Mouse (Mus musculus) testis, adult 2 months (tissue): ENCODE measurements around the gene Tmem9. TPM values are rescaled to one million over a fixed set of nuclear protein-coding genes. Genes with fewer than 3 reads are reported as not detected.

Source experiments
- H3K27ac ChIP-seq: fragments of 200-500 bp; 2 replicates; pipeline ENCODE4 v1.5.1; 2012; ENCODE audit warnings: low read depth, low read length; ENCODE audit not compliant: control insufficient read depth, insufficient read depth
- H3K27me3 ChIP-seq: fragments of 200-500 bp; 2 replicates; pipeline ENCODE4 v1.6.1; 2012; ENCODE audit warnings: mild to moderate bottlenecking, low read length, moderate library complexity; ENCODE audit not compliant: control insufficient read depth, insufficient read depth
- H3K36me3 ChIP-seq: fragments of 200-500 bp; 2 replicates; pipeline ENCODE4 v1.6.1; 2012; ENCODE audit warnings: mild to moderate bottlenecking, low read length; ENCODE audit not compliant: control insufficient read depth, insufficient read depth
- H3K4me1 ChIP-seq: fragments of 200-500 bp; 2 replicates; pipeline ENCODE4 v1.6.1; 2012; ENCODE audit warnings: low read length; ENCODE audit not compliant: control insufficient read depth, insufficient read depth
- H3K4me3 ChIP-seq: fragments of 200-500 bp; 2 replicates; pipeline ENCODE4 v1.5.1; 2012; ENCODE audit warnings: low read depth, mild to moderate bottlenecking, low read length, moderate library complexity, mixed read lengths; ENCODE audit not compliant: control insufficient read depth
- CTCF ChIP-seq: fragments of 200-500 bp; IDR thresholded peaks from 2 replicates; pipeline ENCODE4 v1.5.1; 2012; ENCODE audit warnings: low read depth, mild to moderate bottlenecking, inconsistent platforms, low read length, moderate library complexity; ENCODE audit not compliant: control insufficient read depth, insufficient read depth, insufficient replicate concordance
- POLR2A ChIP-seq: fragments of 200-500 bp; IDR thresholded peaks from 2 replicates; pipeline ENCODE4 v1.6.1; 2012; ENCODE audit warnings: low read depth, mild to moderate bottlenecking, inconsistent platforms, low read length, moderate library complexity; ENCODE audit not compliant: control insufficient read depth
- polyA plus RNA-seq: library from polyadenylated mRNA; depleted of rRNA; stranded (reverse); fragments of >200 nt; gene quantifications from 2 replicates; pipeline ENCODE4 v1.2.3, GENCODE M21; 2012; rRNA removed

Gene Tmem9
- polyA plus RNA-seq: 22.5 and 22.6 TPM in 2 replicates

DNA sequence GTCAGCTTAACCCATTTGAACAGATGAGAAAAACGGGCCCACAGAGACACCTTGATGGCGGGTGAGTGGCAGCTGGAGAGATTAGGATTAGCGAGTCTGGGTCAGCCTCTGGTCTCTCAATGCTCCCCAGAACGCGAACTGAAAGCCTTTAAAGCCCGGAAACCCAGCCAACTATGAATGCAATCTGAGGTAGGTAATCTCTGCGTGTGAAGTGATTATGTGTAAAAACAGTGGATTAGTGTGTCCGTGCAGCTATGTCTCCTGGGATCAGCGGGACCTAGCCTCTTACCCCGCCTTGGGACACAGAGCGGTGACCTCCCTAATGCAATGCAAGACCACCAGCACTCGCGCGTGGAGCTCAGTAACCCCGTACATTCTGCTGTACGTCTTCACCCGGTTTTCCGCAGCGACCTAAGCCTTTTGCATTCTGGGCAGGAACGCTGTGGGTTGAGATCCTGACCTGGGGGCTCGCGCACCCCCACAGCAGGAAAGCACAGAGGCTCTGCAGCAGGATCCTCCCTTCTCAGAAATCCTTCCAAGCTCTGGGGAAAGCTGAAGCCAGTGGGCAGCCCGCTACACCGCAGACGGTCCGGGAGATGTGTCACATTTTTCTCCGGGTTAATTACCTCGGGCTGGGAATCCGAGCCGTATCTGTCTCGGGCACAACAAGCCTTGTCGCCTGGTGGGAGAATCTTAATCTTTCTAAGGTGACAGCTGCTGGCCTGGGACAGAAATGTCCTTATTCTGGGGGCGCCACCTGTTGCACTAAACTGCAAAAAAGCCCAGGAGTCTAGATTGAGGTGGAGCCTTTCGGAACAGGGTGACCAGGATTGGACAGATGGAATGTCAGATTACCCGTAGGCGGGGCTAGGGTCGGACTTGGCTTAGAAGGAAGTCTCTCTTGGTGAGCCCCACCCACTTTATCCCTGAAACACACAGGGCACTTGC is at the start of gene Tmem9:
Gene Tmem9, plus strand, starts transcription at position 940 of the 948 bp plus-strand sequence.
- H3K4me3 ChIP-seq: peak within 1 kb of the TSS; percentile 82
- H3K27me3 ChIP-seq: no peaks in the 10 kb centered on the region
- no peaks in the 10 kb centered on the region for H3K36me3 ChIP-seq
- no peak for TF ChIP-seq POLR2A
- no peak for TF ChIP-seq CTCF
- H3K27ac ChIP-seq: no peak within 1 kb of the TSS
- peaks cover 6% of the 10 kb centered on the region for H3K4me1 ChIP-seq

DNA sequence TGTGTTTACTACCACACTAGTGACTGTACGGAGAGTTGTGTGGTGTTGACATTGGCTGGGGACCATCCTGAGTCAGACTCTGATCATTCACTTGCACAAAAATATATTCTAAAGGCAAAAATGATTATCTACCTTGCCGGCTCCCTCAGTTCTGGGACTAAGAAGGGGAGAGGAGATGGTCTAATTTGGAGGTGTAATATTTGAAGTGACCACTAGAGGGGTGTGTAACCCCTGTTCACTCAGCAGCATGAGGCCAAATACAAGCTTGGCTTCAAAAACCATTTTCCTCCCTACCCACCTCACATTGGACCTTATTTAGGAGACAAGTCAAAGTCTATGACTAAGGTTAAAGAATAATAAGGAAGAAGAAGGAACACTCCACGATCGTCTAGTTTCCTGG is 49.5 kb upstream of the Tmem9 start:
- Histone ChIP-seq H3K4me3 (no peak overlapping the region), H3K36me3 (no peaks in the 10 kb centered on the region), H3K4me1 (no peaks in the 10 kb centered on the region), H3K27ac (no peak overlapping the region), H3K27me3 (no peaks in the 10 kb centered on the region)
- no peak for TF ChIP-seq POLR2A
- TF ChIP-seq CTCF: peak; percentile 17; the same call in 1 of the 2 replicates

DNA sequence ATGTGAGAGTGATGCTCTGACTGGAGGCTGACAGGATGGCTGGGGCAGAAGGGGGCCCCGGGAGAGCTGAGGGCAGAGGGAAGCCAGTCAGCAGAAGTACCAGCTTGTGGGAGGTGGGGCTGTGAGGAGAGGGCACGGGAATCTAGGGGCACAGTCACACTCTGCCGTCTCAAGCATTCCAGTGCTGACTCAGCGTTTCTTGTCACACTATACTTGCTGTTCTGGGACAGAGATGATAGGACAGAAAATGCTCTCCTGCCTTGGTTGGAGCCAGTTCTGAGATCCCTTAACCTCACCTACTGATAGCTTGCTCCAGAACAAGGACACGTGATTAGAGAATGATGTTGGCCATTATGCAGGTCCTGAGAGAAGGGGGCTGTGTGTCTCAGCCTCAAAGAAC is 44.8 kb upstream of the Tmem9 start:
- no peaks in the 10 kb centered on the region for H3K4me1 ChIP-seq
- TF ChIP-seq CTCF (no peak), POLR2A (no peak)
- H3K27me3 ChIP-seq: no peaks in the 10 kb centered on the region
- no peaks in the 10 kb centered on the region for H3K36me3 ChIP-seq
- peak overlapping the region; percentile 53 for H3K4me3 ChIP-seq
- no peak overlapping the region for H3K27ac ChIP-seq

DNA sequence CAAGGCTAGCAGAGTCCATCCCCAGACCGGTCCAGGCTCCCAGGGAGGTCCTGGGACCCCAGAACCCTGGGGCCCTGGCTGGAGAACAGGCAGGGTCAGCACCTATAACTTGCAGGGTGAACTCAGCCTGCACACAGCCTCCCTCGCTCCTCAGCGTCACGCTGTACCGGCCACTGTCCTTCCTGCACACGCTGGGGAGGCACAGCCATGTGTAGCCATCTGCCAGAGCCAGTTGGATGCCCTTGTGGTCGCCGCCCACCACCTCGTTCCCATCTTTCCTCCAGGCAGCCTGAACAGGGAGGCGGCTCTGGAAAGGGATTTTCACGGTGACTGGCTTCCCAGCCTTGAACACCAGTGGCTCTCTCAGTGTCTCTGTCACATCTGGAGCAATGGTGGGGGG is 43.4 kb upstream of the Tmem9 start:
- Histone ChIP-seq H3K36me3 (no peaks in the 10 kb centered on the region), H3K4me1 (no peaks in the 10 kb centered on the region), H3K4me3 (no peak overlapping the region), H3K27ac (no peak overlapping the region), H3K27me3 (no peaks in the 10 kb centered on the region)
- no peak for TF ChIP-seq CTCF
- TF ChIP-seq POLR2A: no peak

DNA sequence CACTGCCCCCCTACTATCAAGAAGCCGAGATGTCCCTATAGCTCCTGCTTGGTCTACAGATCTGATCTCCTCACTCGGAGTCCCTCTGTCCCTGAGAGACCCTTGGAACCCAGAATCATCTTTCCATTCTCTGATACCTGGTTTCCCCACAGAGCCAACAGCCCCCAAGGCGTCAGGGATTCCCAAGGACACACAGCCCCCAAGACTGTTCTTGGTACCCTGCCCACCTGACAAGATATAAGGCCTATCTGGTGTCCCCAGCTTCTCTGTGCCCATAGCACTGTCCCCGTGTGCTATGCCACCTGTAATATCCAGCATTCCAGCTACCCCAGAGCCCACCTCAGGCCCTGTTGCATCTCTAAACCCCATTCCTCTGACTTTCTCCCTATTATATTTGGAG is 40.2 kb upstream of the Tmem9 start:
- H3K36me3 ChIP-seq: no peaks in the 10 kb centered on the region

DNA sequence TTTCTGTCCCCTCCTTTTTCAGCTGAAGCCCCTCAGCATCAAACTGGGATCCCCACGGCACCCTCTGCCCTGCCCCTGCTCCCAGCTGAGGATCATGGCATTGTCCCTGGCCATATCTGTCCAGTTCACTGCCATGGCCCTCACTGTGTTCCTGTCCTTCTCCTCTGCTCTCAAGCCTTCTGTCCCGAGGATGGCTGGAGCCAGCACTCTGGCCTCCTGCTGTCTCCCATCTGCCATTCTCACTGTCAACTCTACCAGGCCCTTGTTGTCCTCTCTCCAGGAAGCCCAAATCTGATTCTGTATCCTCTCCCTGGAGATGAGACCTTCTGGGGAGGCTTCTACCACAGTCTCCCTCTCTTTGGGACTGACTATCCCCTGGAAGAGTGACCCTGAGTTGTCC is 37.5 kb upstream of the Tmem9 start:
- H3K36me3 ChIP-seq: no peaks in the 10 kb centered on the region
- H3K4me3 ChIP-seq: no peak overlapping the region
- no peaks in the 10 kb centered on the region for H3K4me1 ChIP-seq
- H3K27ac ChIP-seq: no peak overlapping the region
- TF ChIP-seq CTCF: no peak
- no peak for TF ChIP-seq POLR2A
- no peaks in the 10 kb centered on the region for H3K27me3 ChIP-seq

More for the DNA sequence above, 40.2 kb upstream of the Tmem9 start:
- no peaks in the 10 kb centered on the region for H3K4me1 ChIP-seq
- TF ChIP-seq POLR2A (no peak), CTCF (no peak)
- no peak overlapping the region for H3K27ac ChIP-seq
- no peaks in the 10 kb centered on the region for H3K27me3 ChIP-seq
- H3K4me3 ChIP-seq: no peak overlapping the region

DNA sequence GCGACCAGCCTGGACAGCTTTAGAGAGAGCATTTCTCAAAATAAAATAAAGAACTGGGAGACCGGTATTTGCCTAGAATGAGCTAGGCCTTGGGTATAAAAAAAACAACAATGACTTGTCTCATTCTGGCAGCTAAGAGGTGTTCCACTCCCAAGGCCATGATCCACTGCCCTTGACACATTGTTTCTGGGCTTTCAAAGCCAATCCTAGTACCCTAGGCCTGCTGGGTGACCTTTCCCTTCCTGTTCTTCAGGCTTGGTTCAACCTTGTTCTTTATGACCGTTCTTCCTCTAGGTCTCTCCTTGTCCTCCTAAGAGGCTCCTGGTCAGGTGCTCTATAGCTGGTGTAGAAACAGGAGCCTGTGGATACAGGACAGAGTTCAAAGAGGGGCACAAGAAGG is 35.4 kb upstream of the Tmem9 start:
- no peaks in the 10 kb centered on the region for H3K4me1 ChIP-seq
- no peak overlapping the region for H3K27ac ChIP-seq
- no peaks in the 10 kb centered on the region for H3K36me3 ChIP-seq
- H3K4me3 ChIP-seq: no peak overlapping the region
- no peaks in the 10 kb centered on the region for H3K27me3 ChIP-seq
- TF ChIP-seq CTCF (no peak), POLR2A (no peak)

DNA sequence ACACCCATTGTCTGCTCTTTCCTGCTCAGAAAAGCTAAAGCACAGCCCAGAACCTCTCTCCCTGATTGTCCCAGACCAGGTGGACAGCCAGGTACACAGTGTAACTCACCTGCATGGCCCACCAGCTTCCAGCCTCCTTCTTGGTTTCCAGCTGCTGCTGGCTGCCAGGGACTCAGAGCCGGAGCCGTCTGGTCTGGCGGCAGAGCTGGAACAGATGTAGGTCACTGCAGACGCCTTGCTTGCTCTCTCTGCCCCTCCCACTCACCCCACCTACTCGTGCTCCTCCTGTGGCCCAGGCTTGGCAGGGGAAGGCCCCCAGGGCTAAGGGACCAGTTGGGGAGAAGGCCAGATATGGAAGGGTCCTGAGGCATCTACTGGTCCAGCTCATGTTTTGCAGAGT is 23.8 kb upstream of the Tmem9 start:
- no peak overlapping the region for H3K4me3 ChIP-seq
- H3K27ac ChIP-seq: no peak overlapping the region
- no peaks in the 10 kb centered on the region for H3K27me3 ChIP-seq
- H3K4me1 ChIP-seq: no peaks in the 10 kb centered on the region
- TF ChIP-seq POLR2A (no peak), CTCF (no peak)
- no peaks in the 10 kb centered on the region for H3K36me3 ChIP-seq
